Mouse (Mus musculus): ENCODE data around the gene Tsc22d1.

DNA sequence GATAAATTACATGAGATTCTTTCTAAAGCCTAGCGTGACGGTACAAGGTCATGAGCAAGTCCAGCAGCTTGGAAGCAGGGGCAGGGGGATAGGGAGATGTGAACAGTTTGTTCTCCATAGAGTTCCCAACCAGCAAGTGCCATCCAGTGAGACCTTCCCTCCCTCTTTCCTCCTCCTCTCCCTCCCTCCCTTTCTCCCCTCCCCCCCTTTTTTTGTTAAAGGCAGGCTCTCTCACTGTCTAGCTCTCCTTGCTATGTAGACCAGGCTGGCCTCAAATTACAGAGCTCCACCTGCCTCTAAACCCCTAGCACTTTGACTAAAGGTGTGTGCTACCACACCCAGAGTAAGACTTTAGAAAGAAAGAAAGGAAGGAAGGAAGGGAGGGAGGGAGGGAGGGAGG lies 63.3 kb downstream of the Tsc22d1 start:
- no peak for TF ChIP-seq CTCF (IDR thresholded peaks at IDR 0.05)
- no peak for TF ChIP-seq POLR2A (IDR thresholded peaks at IDR 0.05; ENCODE audit: insufficient read depth, low read depth, low read length)
